Mouse (Mus musculus) retina, adult 2 months (tissue): Measurements from ENCODE around the gene Atp11a.

ENCODE experiments used
- DNase-seq: peaks from one replicate; pipeline ENCODE4 v3.0.0-alpha.2; 2012; ENCODE audit warnings: low read depth, low spot score

Gene Atp11a

GRCm38 (mm10) chr8:12769296-12769695 is 12.5 kb downstream of the Atp11a start:
- DNase-seq: no peak

GRCm38 (mm10) chr8:12772319-12772718 is 15.5 kb downstream of the Atp11a start:
- DNase-seq: no peak

GRCm38 (mm10) chr8:12773914-12774313 is 17.1 kb downstream of the Atp11a start:
- DNase-seq: no peak

- DNase-seq: no peak
Measured at GRCm38 (mm10) chr8:12774872-12775298, 18.1 kb downstream of the Atp11a start.

- DNase-seq: no peak
Measured at GRCm38 (mm10) chr8:12775302-12775975, 18.6 kb downstream of the Atp11a start.

- DNase-seq: no peak
Measured at GRCm38 (mm10) chr8:12776166-12776565, 19.4 kb downstream of the Atp11a start.

GRCm38 (mm10) chr8:12777171-12777570 is 20.4 kb downstream of the Atp11a start:
- DNase-seq: no peak

GRCm38 (mm10) chr8:12779541-12779940 is 22.7 kb downstream of the Atp11a start:
- DNase-seq: no peak

GRCm38 (mm10) chr8:12785508-12785907 is 28.7 kb downstream of the Atp11a start:
- DNase-seq: no peak

- no peak for DNase-seq
Measured at GRCm38 (mm10) chr8:12786261-12786957, 29.6 kb downstream of the Atp11a start.

- DNase-seq: no peak
Measured at GRCm38 (mm10) chr8:12786958-12787301, 30.1 kb downstream of the Atp11a start.

- DNase-seq: no peak
Measured at GRCm38 (mm10) chr8:12787427-12787826, 30.6 kb downstream of the Atp11a start.

- peak; percentile 13 for DNase-seq
Measured at GRCm38 (mm10) chr8:12788695-12789094, 31.9 kb downstream of the Atp11a start.

- DNase-seq: no peak
Measured at GRCm38 (mm10) chr8:12795011-12795671, 38.3 kb downstream of the Atp11a start.

GRCm38 (mm10) chr8:12799099-12799498 is 42.3 kb downstream of the Atp11a start:
- no peak for DNase-seq

GRCm38 (mm10) chr8:12799832-12800231 is 43.0 kb downstream of the Atp11a start:
- DNase-seq: no peak

- DNase-seq: no peak
Measured at GRCm38 (mm10) chr8:12800246-12800645, 43.4 kb downstream of the Atp11a start.

GRCm38 (mm10) chr8:12801586-12801985 is 44.8 kb downstream of the Atp11a start:
- no peak for DNase-seq

- no peak for DNase-seq
Measured at GRCm38 (mm10) chr8:12803121-12803520, 46.3 kb downstream of the Atp11a start.

GRCm38 (mm10) chr8:12804909-12805308 is 48.1 kb downstream of the Atp11a start:
- DNase-seq: no peak

GRCm38 (mm10) chr8:12805569-12805968 is 48.8 kb downstream of the Atp11a start:
- no peak for DNase-seq

GRCm38 (mm10) chr8:12808018-12808417 is 51.2 kb downstream of the Atp11a start:
- DNase-seq: no peak

- DNase-seq: no peak
Measured at GRCm38 (mm10) chr8:12809516-12809915, 52.7 kb downstream of the Atp11a start.
